Mouse (Mus musculus) lung, embryonic 14.5 days (tissue): ENCODE results near the gene Sardh. TPM values are rescaled to one million over a fixed set of nuclear protein-coding genes. Genes with fewer than 3 reads are reported as not detected.

Experiments
- ATAC-seq: fragments of 200-750 bp; cut with Nextera tagmentation; 2 replicates; pipeline ENCODE4 v1.8.0; 2017; ENCODE audit warnings: mild to moderate bottlenecking, moderate TSS enrichment, moderate library complexity; ENCODE audit not compliant: insufficient read depth
- DNase-seq: peaks from one replicate; pipeline ENCODE4 v3.0.0-alpha.2; 2015
- H3K27ac ChIP-seq: fragments of 300-500 bp; sonication (generic); 2 replicates; pipeline ENCODE4 v1.5.1; 2014; ENCODE audit warnings: low read depth, mild to moderate bottlenecking, moderate library complexity
- H3K27me3 ChIP-seq: fragments of 300-500 bp; sonication (generic); 2 replicates; pipeline ENCODE4 v1.6.1; 2014; ENCODE audit warnings: low read length, control low read depth; ENCODE audit not compliant: insufficient read depth
- H3K36me3 ChIP-seq: fragments of 300-500 bp; sonication (generic); 2 replicates; pipeline ENCODE4 v1.6.1; 2014; ENCODE audit warnings: control low read depth; ENCODE audit not compliant: insufficient read depth
- H3K4me1 ChIP-seq: fragments of 300-500 bp; sonication (generic); 2 replicates; pipeline ENCODE4 v1.6.1; 2014; ENCODE audit warnings: antibody characterized with exemption, control low read depth; ENCODE audit not compliant: insufficient read depth
- H3K4me2 ChIP-seq: fragments of 300-500 bp; sonication (generic); 2 replicates; pipeline ENCODE4 v1.6.1; 2014; ENCODE audit warnings: mild to moderate bottlenecking
- H3K4me3 ChIP-seq: fragments of 300-500 bp; sonication (generic); 2 replicates; pipeline ENCODE4 v1.5.1; 2014; ENCODE audit warnings: low read depth, low read length
- H3K9ac ChIP-seq: fragments of 300-500 bp; sonication (generic); 2 replicates; pipeline ENCODE4 v1.6.1; 2014
- H3K9me3 ChIP-seq: fragments of 300-500 bp; sonication (generic); 2 replicates; pipeline ENCODE4 v1.6.1; 2016; ENCODE audit warnings: low read depth, low read length, control low read depth
- CTCF ChIP-seq: IDR thresholded peaks from 2 replicates; pipeline ENCODE4 v1.5.1; 2016; ENCODE audit warnings: antibody characterized with exemption, low read depth
- WGBS: fragments of 180-500 bp; shearing (Covaris S2); extraction: QIAGEN DNeasy Blood & Tissue Kit; methylation state at CpG from one replicate; pipeline ENCODE4 v1.1.7; 2014; 5-methylcytosine and 5-hydroxymethylcytosine counted together
- polyA plus RNA-seq: library from polyadenylated mRNA; unstranded; fragments of >200 nt; fragmentation: Nextera tagmentation; extraction: Ambion mirVana; gene quantifications from 2 replicates; pipeline ENCODE4 v1.2.1, GENCODE M21; 2014

The Sardh gene
- polyA plus RNA-seq, 1 experiment from 2014 or later, result 25.0 TPM

GRCm38 (mm10) chr2:27175696-27176267, 72.4 kb downstream of the Sardh start:
- WGBS, result 58% methylated on average over 10 of the region's 10 CpGs
- H3K4me1 ChIP-seq, result no peaks in the 10 kb centered on the region
- no peak for ATAC-seq
- H3K36me3 ChIP-seq, result no peaks in the 10 kb centered on the region
- H3K4me3 ChIP-seq, result no peak overlapping the region
- no peak overlapping the region for H3K9ac ChIP-seq
- no peak overlapping the region for H3K27ac ChIP-seq
- no peak for TF ChIP-seq CTCF
- no peak overlapping the region for H3K4me2 ChIP-seq
- H3K27me3 ChIP-seq, result no peaks in the 10 kb centered on the region
- H3K9me3 ChIP-seq, result no peaks in the 10 kb centered on the region
- peak; percentile 60 for DNase-seq

GRCm38 (mm10) chr2:27174242-27174641, 73.9 kb downstream of the Sardh start:
- ATAC-seq (no peak), DNase-seq (no peak)
- no peaks in the 10 kb centered on the region for H3K4me1 ChIP-seq
- no peaks in the 10 kb centered on the region for H3K27me3 ChIP-seq
- no peak for TF ChIP-seq CTCF
- H3K27ac ChIP-seq, result no peak overlapping the region
- H3K9ac ChIP-seq, result no peak overlapping the region
- no peaks in the 10 kb centered on the region for H3K36me3 ChIP-seq
- no peaks in the 10 kb centered on the region for H3K9me3 ChIP-seq
- H3K4me2 ChIP-seq, result no peak overlapping the region
- WGBS, result 72% methylated on average over 2 of the region's 2 CpGs
- no peak overlapping the region for H3K4me3 ChIP-seq

- no peak for TF ChIP-seq CTCF
- H3K27ac ChIP-seq, result peak overlapping the region; percentile 86
- H3K4me2 ChIP-seq, result peak overlapping the region; percentile 4; the same call in 1 of the 2 replicates
- ATAC-seq (peak; percentile 52; the same call in 1 of the 2 replicates), DNase-seq (peak; percentile 49)
- no peak overlapping the region for H3K9ac ChIP-seq
- no peaks in the 10 kb centered on the region for H3K9me3 ChIP-seq
- no peaks in the 10 kb centered on the region for H3K27me3 ChIP-seq
- no peaks in the 10 kb centered on the region for H3K4me1 ChIP-seq
- no peaks in the 10 kb centered on the region for H3K36me3 ChIP-seq
- no peak overlapping the region for H3K4me3 ChIP-seq
- 3% methylated on average over 2 of the region's 2 CpGs for WGBS
These were observed 81.1 kb downstream of the Sardh start for GRCm38 (mm10) chr2:27166999-27167398.

GRCm38 (mm10) chr2:27166074-27166473, 82.1 kb downstream of the Sardh start:
- Histone ChIP-seq H3K36me3 (no peaks in the 10 kb centered on the region), H3K4me1 (no peaks in the 10 kb centered on the region), H3K9me3 (no peaks in the 10 kb centered on the region), H3K4me3 (no peak overlapping the region), H3K27me3 (no peaks in the 10 kb centered on the region), H3K4me2 (no peak overlapping the region), H3K27ac (no peak overlapping the region), H3K9ac (no peak overlapping the region)
- 82% methylated on average over 2 of the region's 2 CpGs for WGBS
- no peak for DNase-seq
- no peak for ATAC-seq
- no peak for TF ChIP-seq CTCF

- Histone ChIP-seq H3K27ac (no peak within 1 kb of the TSS), H3K27me3 (no peaks in the 10 kb centered on the region), H3K4me1 (no peaks in the 10 kb centered on the region), H3K9me3 (no peaks in the 10 kb centered on the region), H3K4me3 (no peak within 1 kb of the TSS), H3K9ac (no peak within 1 kb of the TSS), H3K4me2 (no peak within 1 kb of the TSS), H3K36me3 (no peaks in the 10 kb centered on the region)
- TF ChIP-seq CTCF, result no peak
- ATAC-seq (no peak), DNase-seq (no peak)
- 70% methylated on average over 12 of the region's 12 CpGs for WGBS
These were observed 83.1 kb downstream of the Sardh start, which contains the start of gene Dbh for GRCm38 (mm10) chr2:27164796-27165590. Dbh (plus strand) TSS chr2:27165233.

- no peak overlapping the region for H3K4me2 ChIP-seq
- H3K9ac ChIP-seq, result no peak overlapping the region
- no peaks in the 10 kb centered on the region for H3K9me3 ChIP-seq
- no peak for TF ChIP-seq CTCF
- H3K27me3 ChIP-seq, result no peaks in the 10 kb centered on the region
- ATAC-seq (no peak), DNase-seq (no peak)
- no peak overlapping the region for H3K4me3 ChIP-seq
- 58% methylated on average over 5 of the region's 5 CpGs for whole genome bisulfite sequencing
- no peak overlapping the region for H3K27ac ChIP-seq
- no peaks in the 10 kb centered on the region for H3K36me3 ChIP-seq
- H3K4me1 ChIP-seq, result no peaks in the 10 kb centered on the region
These were observed 84.3 kb downstream of the Sardh start for GRCm38 (mm10) chr2:27163851-27164250.

- DNase-seq (no peak), ATAC-seq (no peak)
- no peaks in the 10 kb centered on the region for H3K27me3 ChIP-seq
- no peak for TF ChIP-seq CTCF
- 40% methylated on average over 11 of the region's 11 CpGs for WGBS
- H3K27ac ChIP-seq, result no peak overlapping the region
- no peaks in the 10 kb centered on the region for H3K4me1 ChIP-seq
- H3K4me2 ChIP-seq, result no peak overlapping the region
- no peaks in the 10 kb centered on the region for H3K36me3 ChIP-seq
- no peaks in the 10 kb centered on the region for H3K9me3 ChIP-seq
- no peak overlapping the region for H3K4me3 ChIP-seq
- H3K9ac ChIP-seq, result no peak overlapping the region
These were observed 85.5 kb downstream of the Sardh start for GRCm38 (mm10) chr2:27162656-27163055.
